Mouse (Mus musculus) natural killer cell, adult 2 months (primary cell): ENCODE measurements around the gene Olfm3.

Experiments used
- DNase-seq, 2 experiments: peaks; one replicate each; pipeline ENCODE4 v3.0.0; 2022; ENCODE audit warnings: low spot score in 2 of 2

Gene Olfm3

DNA sequence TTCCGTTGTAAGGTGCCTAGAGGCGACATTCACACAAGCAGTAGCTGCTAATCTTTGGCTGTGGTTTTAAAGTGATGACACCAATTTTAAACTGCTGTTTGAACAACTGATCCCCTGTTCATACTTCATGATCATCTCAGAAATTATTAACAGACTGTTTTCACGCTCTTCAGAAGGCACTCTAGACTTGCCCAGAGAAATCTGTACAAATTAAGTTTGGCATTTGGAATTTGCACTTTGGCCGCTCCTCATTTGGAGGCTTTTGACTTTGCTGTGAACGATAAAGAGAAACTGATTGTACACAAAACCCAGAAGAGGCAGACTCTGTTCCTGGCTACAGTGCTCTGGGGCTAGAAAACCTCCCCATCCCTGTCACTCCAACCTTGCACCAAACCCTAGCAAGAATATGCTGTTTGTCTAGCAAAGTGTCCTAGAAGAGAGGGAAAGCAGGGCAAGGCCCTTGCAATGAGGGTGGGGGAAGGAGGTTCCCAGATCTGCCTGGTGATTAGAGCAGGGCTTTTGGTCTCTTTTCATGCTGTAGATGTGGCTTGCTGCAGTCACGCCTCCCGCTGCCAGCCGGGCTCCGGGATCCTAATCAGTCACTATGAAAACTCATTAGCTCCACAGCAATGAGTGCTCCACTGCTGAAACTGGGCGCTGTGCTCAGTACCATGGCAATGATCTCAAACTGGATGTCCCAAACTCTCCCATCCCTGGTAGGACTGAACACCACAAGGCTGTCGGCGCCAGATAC, 176.7 kb downstream of the Olfm3 start:
- no peak for DNase-seq

DNA sequence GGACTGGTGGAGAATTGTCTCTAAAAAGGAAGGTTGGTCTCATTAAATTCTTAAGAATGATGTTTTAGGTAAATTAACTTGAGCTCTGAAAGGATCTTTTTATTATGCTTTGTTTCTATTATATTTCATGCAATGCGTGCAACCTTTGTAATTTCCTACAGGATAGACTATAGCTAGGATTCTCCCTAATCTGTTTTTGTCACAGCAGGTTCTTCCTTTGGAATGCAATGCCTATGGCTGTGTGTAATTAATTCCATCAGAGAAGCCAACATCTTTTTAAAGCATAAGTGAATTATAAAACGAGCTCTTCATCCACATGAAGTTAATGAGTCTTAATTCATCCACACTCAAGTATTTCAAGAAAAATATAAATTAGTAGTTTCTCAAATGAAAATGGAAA, 177.5 kb downstream of the Olfm3 start:
- DNase-seq, result no peak

DNA sequence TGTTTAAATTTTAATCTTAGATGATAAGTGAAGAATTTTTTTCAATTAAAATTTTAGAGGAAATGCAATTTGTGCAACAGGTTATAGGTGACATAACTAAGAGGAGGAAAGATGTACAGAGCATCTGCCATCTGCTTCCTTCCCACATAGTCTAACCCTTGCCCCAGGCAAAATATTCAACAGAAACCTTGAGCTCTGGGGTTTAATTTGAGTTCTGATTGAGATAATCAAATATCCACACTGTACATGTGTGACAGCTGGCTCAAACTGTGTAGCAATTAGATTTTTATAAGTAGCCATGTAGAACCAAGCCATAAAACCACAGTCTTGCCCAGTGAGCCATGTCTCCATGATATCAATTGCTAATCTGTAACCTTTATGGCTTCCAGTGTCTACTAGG, 179.1 kb downstream of the Olfm3 start:
- no peak for DNase-seq

DNA sequence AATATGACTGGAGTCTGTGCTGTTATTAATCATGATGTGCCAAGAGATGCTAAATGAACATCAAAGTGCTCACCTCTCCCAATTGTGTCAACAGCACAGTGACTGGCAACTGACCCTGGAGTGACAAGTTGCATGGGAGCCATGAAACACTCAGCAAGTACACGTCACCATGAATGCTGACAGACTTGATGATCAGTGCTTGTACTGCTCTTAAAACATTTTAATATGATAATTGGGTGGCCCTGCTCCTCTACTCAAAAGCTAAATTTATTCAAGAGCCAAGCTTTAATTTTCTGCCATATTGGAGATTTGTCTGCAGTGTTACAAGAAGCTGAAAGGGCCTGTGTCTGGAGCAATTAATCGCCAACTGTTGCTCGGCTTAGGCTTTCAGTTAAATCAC, 184.4 kb downstream of the Olfm3 start:
- no peak for DNase-seq

- DNase-seq, result no peak
Measured at GRCm38 (mm10) chr3:115090670-115091069, 186.8 kb downstream of the Olfm3 start.

GRCm38 (mm10) chr3:115095496-115095895, 191.6 kb downstream of the Olfm3 start:
- no peak for DNase-seq

- DNase-seq, result no peak
Measured at GRCm38 (mm10) chr3:115099590-115099989, 195.7 kb downstream of the Olfm3 start.

DNA sequence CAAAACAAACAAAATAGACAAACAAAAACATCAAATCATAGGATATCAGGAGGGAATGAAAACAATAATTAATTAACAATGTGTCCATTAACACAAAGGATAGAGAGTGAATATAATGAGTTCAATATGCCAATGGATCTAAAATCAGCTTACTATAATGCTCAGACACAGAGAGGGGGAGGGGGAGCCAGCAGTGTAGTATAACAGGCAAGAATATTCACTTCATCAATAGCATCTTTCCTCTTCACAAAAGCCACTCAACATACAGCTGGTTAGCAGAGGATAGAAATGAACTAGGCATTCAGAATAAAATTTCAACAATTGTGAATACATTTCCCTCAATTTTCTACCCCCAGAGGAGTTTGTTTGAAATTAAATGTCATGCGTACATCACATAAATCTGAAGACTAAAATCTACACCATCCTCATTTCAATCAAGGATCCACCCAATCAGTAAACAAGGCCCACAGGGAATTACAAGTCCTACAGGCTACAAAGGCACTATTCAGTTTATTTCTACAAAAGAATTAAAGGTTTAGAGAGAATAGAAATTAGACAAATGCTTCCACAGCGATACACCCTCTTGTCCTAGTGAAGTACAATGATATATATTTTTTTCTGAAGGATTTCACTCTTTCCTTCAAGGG, 200.4 kb downstream of the Olfm3 start:
- DNase-seq, result no peak

GRCm38 (mm10) chr3:115104802-115105493, 201.1 kb downstream of the Olfm3 start:
- no peak for DNase-seq

DNA sequence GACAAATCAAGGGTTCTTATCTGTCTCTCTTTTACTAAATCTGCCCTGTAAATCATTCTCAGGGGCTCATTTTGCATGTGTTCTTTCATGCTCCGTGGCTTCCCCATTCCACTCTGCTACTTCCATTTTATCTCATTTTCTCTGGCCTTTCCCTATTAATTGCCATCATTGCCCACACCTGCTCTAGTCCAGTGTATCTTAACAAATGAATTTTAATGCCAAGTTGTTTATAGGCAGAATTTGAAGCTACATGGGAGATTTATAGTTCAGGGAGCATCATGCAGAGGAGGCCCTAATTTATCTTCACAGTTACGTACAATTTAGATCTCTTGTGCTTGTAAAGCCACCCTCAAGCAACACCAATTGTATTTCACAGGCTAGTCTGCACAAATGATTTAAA, 241.8 kb downstream of the Olfm3 start:
- no peak for DNase-seq

- DNase-seq, result no peak
Measured at GRCm38 (mm10) chr3:115146244-115146643, 242.4 kb downstream of the Olfm3 start.

DNA sequence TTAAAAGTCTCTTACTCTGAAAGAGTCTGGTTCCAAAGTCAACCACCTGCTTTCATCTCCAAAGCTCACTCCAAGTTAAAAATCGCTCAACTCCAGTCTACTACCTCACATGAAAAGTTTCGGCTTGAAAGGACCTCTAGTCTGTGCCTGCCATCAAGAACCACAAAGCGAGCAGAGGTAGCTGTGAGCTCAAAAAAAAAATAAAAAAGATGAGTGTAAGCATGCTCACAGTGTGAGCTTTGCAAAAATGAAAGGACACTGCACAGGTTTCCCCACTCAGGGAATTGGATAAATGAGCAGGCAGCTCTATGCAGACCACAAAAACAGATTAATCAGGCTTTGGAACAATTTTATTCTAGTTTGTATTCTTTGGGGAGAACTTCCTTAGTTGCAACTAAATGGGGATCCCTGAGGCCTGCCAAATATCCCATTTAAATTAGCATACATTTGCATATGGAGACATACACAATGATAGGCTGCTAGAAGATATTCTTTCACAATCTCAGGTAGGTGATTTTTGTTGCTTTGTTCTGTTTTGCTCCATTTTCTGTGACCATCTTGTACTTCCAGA, 255.1 kb downstream of the Olfm3 start:
- DNase-seq, result no peak

GRCm38 (mm10) chr3:115174625-115175024, 270.7 kb downstream of the Olfm3 start:
- DNase-seq, result no peak
